Mouse (Mus musculus) heart, embryonic 15.5 days (tissue): ENCODE measurements around the gene Ppp1r10. TPM values are rescaled to one million over a fixed set of nuclear protein-coding genes. Genes with fewer than 3 reads are reported as not detected.

ENCODE experiments used
- ATAC-seq: fragments of 200-750 bp; cut with Nextera tagmentation; replicated peaks from 2 replicates; pipeline ENCODE4 v1.8.0; 2017; ENCODE audit warnings: low read depth, moderate TSS enrichment; ENCODE audit not compliant: insufficient number of reproducible peaks, insufficient read depth, low FRiP score
- H3K27ac ChIP-seq: fragments of 300-500 bp; sonication (generic); 2 replicates; pipeline ENCODE4 v1.5.1; 2015; ENCODE audit warnings: mild to moderate bottlenecking, inconsistent platforms
- H3K27me3 ChIP-seq: fragments of 300-500 bp; sonication (generic); 2 replicates; pipeline ENCODE4 v1.6.1; 2015; ENCODE audit warnings: inconsistent platforms
- H3K36me3 ChIP-seq: fragments of 300-500 bp; sonication (generic); 2 replicates; pipeline ENCODE4 v1.6.1; 2015; ENCODE audit warnings: mild to moderate bottlenecking, inconsistent platforms
- H3K4me1 ChIP-seq: fragments of 300-500 bp; sonication (generic); replicated peaks from 2 replicates; pipeline ENCODE4 v1.6.1; 2015; ENCODE audit warnings: inconsistent platforms
- H3K4me2 ChIP-seq: fragments of 300-500 bp; sonication (generic); 2 replicates; pipeline ENCODE4 v1.6.1; 2015; ENCODE audit warnings: inconsistent platforms, mild to moderate bottlenecking, moderate library complexity
- H3K4me3 ChIP-seq: fragments of 300-500 bp; sonication (generic); 2 replicates; pipeline ENCODE4 v1.5.1; 2015; ENCODE audit warnings: mild to moderate bottlenecking, inconsistent platforms
- H3K9ac ChIP-seq: fragments of 300-500 bp; sonication (generic); 2 replicates; pipeline ENCODE4 v1.6.1; 2015; ENCODE audit warnings: mild to moderate bottlenecking, inconsistent platforms
- H3K9me3 ChIP-seq: fragments of 300-500 bp; sonication (generic); replicated peaks from 2 replicates; pipeline ENCODE4 v1.6.1; 2016; ENCODE audit warnings: inconsistent platforms
- WGBS: fragments of 180-500 bp; shearing (Covaris S2); methylation state at CpG from one replicate; pipeline ENCODE4 v1.1.7; 2015; ENCODE audit warnings: mixed read lengths; 5-methylcytosine and 5-hydroxymethylcytosine counted together
- polyA plus RNA-seq: library from polyadenylated mRNA; unstranded; fragments of >200 nt; fragmentation: Nextera tagmentation; extraction: Ambion mirVana; gene quantifications from 2 replicates; pipeline ENCODE4 v1.2.1, GENCODE M21; 2015

Gene Ppp1r10
- polyA plus RNA-seq, 1 experiment from 2014 or later = 26.5 TPM

- 96% methylated on average over 1 of the region's 1 CpGs for WGBS
- no peak overlapping the region for H3K4me2 ChIP-seq
- H3K4me1 ChIP-seq = peaks cover 34% of the 10 kb centered on the region
- H3K36me3 ChIP-seq = peaks cover 11% of the 10 kb centered on the region; the same call in 1 of the 2 replicates
- no peaks in the 10 kb centered on the region for H3K27me3 ChIP-seq
- no peak for ATAC-seq
- H3K9ac ChIP-seq = no peak overlapping the region
- no peaks in the 10 kb centered on the region for H3K9me3 ChIP-seq
- H3K27ac ChIP-seq = no peak overlapping the region
- no peak overlapping the region for H3K4me3 ChIP-seq
Observed at GRCm38 (mm10) chr17:35905587-35905986, 10.6 kb upstream of the Ppp1r10 start.

GRCm38 (mm10) chr17:35907609-35908008 lies 8.6 kb upstream of the Ppp1r10 start:
- Histone ChIP-seq H3K36me3 (peaks cover 18% of the 10 kb centered on the region), H3K9me3 (no peaks in the 10 kb centered on the region), H3K27ac (no peak overlapping the region), H3K9ac (no peak overlapping the region), H3K4me1 (peaks cover 34% of the 10 kb centered on the region), H3K4me2 (no peak overlapping the region), H3K4me3 (no peak overlapping the region), H3K27me3 (no peaks in the 10 kb centered on the region)
- 73% methylated on average over 2 of the region's 2 CpGs for WGBS
- no peak for ATAC-seq

- peaks cover 31% of the 10 kb centered on the region for H3K36me3 ChIP-seq
- peak; percentile 29 for ATAC-seq
Observed at GRCm38 (mm10) chr17:35909186-35909918, 6.9 kb upstream of the Ppp1r10 start.

GRCm38 (mm10) chr17:35909919-35910369 lies 6.3 kb upstream of the Ppp1r10 start, which contains the start of gene Atat1:
Gene Atat1, minus strand, starts transcription at chr17:35910075.
- 2% methylated on average over 25 of the region's 25 CpGs for WGBS
- peak; percentile 85 for ATAC-seq
- H3K9ac ChIP-seq = peak within 1 kb of the TSS; percentile 69
- no peaks in the 10 kb centered on the region for H3K27me3 ChIP-seq
- H3K4me3 ChIP-seq = peak within 1 kb of the TSS; percentile 78
- H3K27ac ChIP-seq = peak within 1 kb of the TSS; percentile 75
- H3K4me1 ChIP-seq = peaks cover 18% of the 10 kb centered on the region
- peak within 1 kb of the TSS; percentile 79 for H3K4me2 ChIP-seq
- H3K9me3 ChIP-seq = no peaks in the 10 kb centered on the region
- H3K36me3 ChIP-seq = peaks cover 35% of the 10 kb centered on the region

More at GRCm38 (mm10) chr17:35909186-35909918, 6.9 kb upstream of the Ppp1r10 start:
- peak overlapping the region; percentile 69 for H3K9ac ChIP-seq
- H3K4me3 ChIP-seq = peak overlapping the region; percentile 78
- H3K27me3 ChIP-seq = no peaks in the 10 kb centered on the region
- WGBS = 27% methylated on average over 20 of the region's 20 CpGs
- H3K4me1 ChIP-seq = peaks cover 17% of the 10 kb centered on the region
- H3K27ac ChIP-seq = peak overlapping the region; percentile 75
- H3K9me3 ChIP-seq = no peaks in the 10 kb centered on the region
- peak overlapping the region; percentile 79 for H3K4me2 ChIP-seq

GRCm38 (mm10) chr17:35914975-35915374 lies 1.3 kb upstream of the Ppp1r10 start:
- Histone ChIP-seq H3K27ac (no peak overlapping the region), H3K4me3 (peak overlapping the region; percentile 83), H3K27me3 (no peaks in the 10 kb centered on the region), H3K9ac (no peak overlapping the region), H3K36me3 (peaks cover 31% of the 10 kb centered on the region), H3K9me3 (no peaks in the 10 kb centered on the region), H3K4me2 (peak overlapping the region; percentile 73), H3K4me1 (peaks cover 20% of the 10 kb centered on the region)
- no peak for ATAC-seq
- 74% methylated on average over 6 of the region's 6 CpGs for WGBS

- Histone ChIP-seq H3K36me3 (peaks cover 31% of the 10 kb centered on the region), H3K4me2 (peak overlapping the region; percentile 73), H3K4me3 (peak overlapping the region; percentile 83), H3K27me3 (no peaks in the 10 kb centered on the region), H3K27ac (peak overlapping the region; percentile 93), H3K4me1 (peaks cover 25% of the 10 kb centered on the region), H3K9ac (peak overlapping the region; percentile 63), H3K9me3 (no peaks in the 10 kb centered on the region)
- 2% methylated on average over 28 of the region's 28 CpGs for WGBS
- peak; percentile 8; the same call in 1 of the 2 replicates for ATAC-seq
Observed at GRCm38 (mm10) chr17:35915538-35916296, 517 bp upstream of the Ppp1r10 start.

GRCm38 (mm10) chr17:35917143-35917462 lies 869 bp downstream of the Ppp1r10 start:
- Histone ChIP-seq H3K27me3 (no peaks in the 10 kb centered on the region), H3K4me1 (peaks cover 36% of the 10 kb centered on the region), H3K9ac (peak overlapping the region; percentile 86), H3K36me3 (peaks cover 25% of the 10 kb centered on the region), H3K4me3 (peak overlapping the region; percentile 83), H3K9me3 (no peaks in the 10 kb centered on the region), H3K4me2 (peak overlapping the region; percentile 78), H3K27ac (peak overlapping the region; percentile 97)
- ATAC-seq = no peak
- 0% methylated on average over 8 of the region's 8 CpGs for WGBS

GRCm38 (mm10) chr17:35917463-35918251 lies 1.4 kb downstream of the Ppp1r10 start:
- 0% methylated on average over 13 of the region's 13 CpGs for WGBS
- peak overlapping the region; percentile 78 for H3K4me2 ChIP-seq
- ATAC-seq = no peak
- peaks cover 41% of the 10 kb centered on the region for H3K4me1 ChIP-seq
- H3K4me3 ChIP-seq = peak overlapping the region; percentile 83
- peaks cover 19% of the 10 kb centered on the region for H3K36me3 ChIP-seq
- H3K9ac ChIP-seq = peak overlapping the region; percentile 86
- H3K27ac ChIP-seq = peak overlapping the region; percentile 97
- no peaks in the 10 kb centered on the region for H3K9me3 ChIP-seq
- H3K27me3 ChIP-seq = no peaks in the 10 kb centered on the region

GRCm38 (mm10) chr17:35918276-35919059 lies 2.2 kb downstream of the Ppp1r10 start:
- H3K9me3 ChIP-seq = no peaks in the 10 kb centered on the region
- H3K4me1 ChIP-seq = peaks cover 43% of the 10 kb centered on the region
- no peak for ATAC-seq
- H3K4me3 ChIP-seq = peak overlapping the region; percentile 83
- H3K27me3 ChIP-seq = no peaks in the 10 kb centered on the region
- H3K36me3 ChIP-seq = peaks cover 11% of the 10 kb centered on the region; the same call in 1 of the 2 replicates
- under 1% methylated on average over 11 of the region's 11 CpGs for WGBS
- H3K27ac ChIP-seq = peak overlapping the region; percentile 97
- H3K9ac ChIP-seq = peak overlapping the region; percentile 86
- H3K4me2 ChIP-seq = peak overlapping the region; percentile 78

GRCm38 (mm10) chr17:35919060-35919715 lies 3.0 kb downstream of the Ppp1r10 start:
- peaks cover 43% of the 10 kb centered on the region for H3K4me1 ChIP-seq
- H3K9ac ChIP-seq = peak overlapping the region; percentile 58
- peak; percentile 23; the same call in 1 of the 2 replicates for ATAC-seq
- WGBS = 10% methylated on average over 7 of the region's 7 CpGs
- H3K27me3 ChIP-seq = no peaks in the 10 kb centered on the region
- peak overlapping the region; percentile 83 for H3K4me3 ChIP-seq
- peak overlapping the region; percentile 78 for H3K4me2 ChIP-seq
- peak overlapping the region; percentile 97 for H3K27ac ChIP-seq
- peaks cover 12% of the 10 kb centered on the region for H3K36me3 ChIP-seq
- no peaks in the 10 kb centered on the region for H3K9me3 ChIP-seq
